Mouse (Mus musculus) bone marrow macrophage, adult 2 months (primary cell): ENCODE measurements around the gene Hexim1. TPM values are rescaled to one million over a fixed set of nuclear protein-coding genes. Genes with fewer than 3 reads are reported as not detected.

ENCODE experiments used
- H3K27ac ChIP-seq: 2 replicates; pipeline ENCODE4 v1.5.1; 2012; ENCODE audit warnings: low read depth, low read length; ENCODE audit not compliant: insufficient read depth
- H3K4me1 ChIP-seq: 2 replicates; pipeline ENCODE4 v1.6.1; 2012; ENCODE audit warnings: low read length; ENCODE audit not compliant: control insufficient read depth, insufficient read depth
- H3K4me3 ChIP-seq: 2 replicates; pipeline ENCODE4 v1.5.1; 2012; ENCODE audit warnings: mild to moderate bottlenecking, low read length, moderate library complexity; ENCODE audit not compliant: insufficient read depth
- CTCF ChIP-seq: IDR thresholded peaks from 2 replicates; pipeline ENCODE4 v1.5.1; 2012; ENCODE audit warnings: low read depth, mild to moderate bottlenecking, low read length, moderate library complexity
- POLR2A ChIP-seq: IDR thresholded peaks from 2 replicates; pipeline ENCODE4 v1.6.1; 2012; ENCODE audit warnings: mild to moderate bottlenecking, low read depth, low read length, borderline replicate concordance
- polyA plus RNA-seq: library from polyadenylated mRNA; stranded (reverse); fragments of >200 nt; gene quantifications from 2 replicates; pipeline ENCODE4 v1.2.4, GENCODE M21; 2012; ENCODE audit not compliant: missing spikeins, insufficient read depth, insufficient read length

Gene Hexim1
- polyA plus RNA-seq, 1 experiment = 43.7 TPM

DNA sequence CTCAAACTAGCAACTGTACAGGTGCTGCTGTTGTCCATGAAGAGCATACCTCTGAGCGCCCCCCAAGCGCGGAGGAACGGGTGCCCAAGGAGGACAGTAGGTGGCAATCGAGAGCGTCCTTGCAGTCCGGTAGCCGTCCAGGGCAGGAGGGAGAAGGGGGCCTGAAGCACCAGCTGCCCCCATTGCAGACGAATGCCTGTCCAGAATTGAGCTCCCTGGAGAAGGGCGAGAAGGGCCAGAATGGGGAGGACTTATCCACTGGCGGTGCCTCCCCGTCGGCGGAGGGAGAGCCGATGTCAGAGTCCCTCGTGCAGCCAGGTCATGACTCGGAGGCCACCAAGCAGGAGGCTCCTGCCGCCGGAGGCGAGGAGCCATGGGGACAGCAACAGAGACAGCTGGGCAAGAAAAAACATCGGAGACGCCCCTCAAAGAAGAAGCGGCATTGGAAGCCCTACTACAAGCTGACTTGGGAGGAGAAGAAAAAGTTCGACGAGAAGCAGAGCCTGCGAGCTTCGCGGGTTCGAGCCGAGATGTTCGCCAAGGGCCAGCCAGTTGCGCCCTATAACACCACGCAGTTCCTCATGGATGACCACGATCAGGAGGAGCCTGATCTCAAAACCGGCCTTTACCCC lies 1.0 kb downstream of the Hexim1 start:
- Histone ChIP-seq H3K4me3 (peak overlapping the region; percentile 68), H3K27ac (peak overlapping the region; percentile 60), H3K4me1 (peaks cover 11% of the 10 kb centered on the region)
- TF ChIP-seq POLR2A (no peak), CTCF (peak; percentile 43)

GRCm38 (mm10) chr11:103117591-103118009 lies 1.6 kb downstream of the Hexim1 start:
- peaks cover 11% of the 10 kb centered on the region for H3K4me1 ChIP-seq
- peak overlapping the region; percentile 68 for H3K4me3 ChIP-seq
- TF ChIP-seq CTCF (no peak), POLR2A (no peak)
- peak overlapping the region; percentile 60 for H3K27ac ChIP-seq

GRCm38 (mm10) chr11:103118866-103119265 lies 2.8 kb downstream of the Hexim1 start:
- Histone ChIP-seq H3K4me1 (peaks cover 9% of the 10 kb centered on the region), H3K4me3 (no peak overlapping the region), H3K27ac (no peak overlapping the region)
- TF ChIP-seq POLR2A = no peak
- no peak for TF ChIP-seq CTCF

GRCm38 (mm10) chr11:103119609-103120008 lies 3.6 kb downstream of the Hexim1 start:
- TF ChIP-seq POLR2A (no peak), CTCF (no peak)
- peaks cover 3% of the 10 kb centered on the region for H3K4me1 ChIP-seq
- no peak overlapping the region for H3K4me3 ChIP-seq
- H3K27ac ChIP-seq = no peak overlapping the region

- Histone ChIP-seq H3K27ac (no peak overlapping the region), H3K4me3 (no peak overlapping the region), H3K4me1 (peaks cover 3% of the 10 kb centered on the region; the same call in 1 of the 2 replicates)
- no peak for TF ChIP-seq POLR2A
- TF ChIP-seq CTCF = no peak
These were observed 4.3 kb downstream of the Hexim1 start for GRCm38 (mm10) chr11:103120315-103120714.

GRCm38 (mm10) chr11:103131701-103132575 lies 15.9 kb downstream of the Hexim1 start, which contains the start of gene Hexim2:
TSS of gene Hexim2 (plus strand) at chr11:103132429.
- Histone ChIP-seq H3K4me1 (peaks cover 32% of the 10 kb centered on the region), H3K27ac (peak within 1 kb of the TSS; percentile 92), H3K4me3 (peak within 1 kb of the TSS; percentile 93)
- TF ChIP-seq POLR2A (peak; percentile 45; the same call in 1 of the 2 replicates), CTCF (no peak)

GRCm38 (mm10) chr11:103132576-103133455 lies 16.8 kb downstream of the Hexim1 start:
- Histone ChIP-seq H3K27ac (peak overlapping the region; percentile 92), H3K4me3 (peak overlapping the region; percentile 93), H3K4me1 (peaks cover 32% of the 10 kb centered on the region)
- TF ChIP-seq POLR2A (no peak), CTCF (no peak)

GRCm38 (mm10) chr11:103133456-103134185 lies 17.6 kb downstream of the Hexim1 start:
- peak overlapping the region; percentile 20 for H3K27ac ChIP-seq
- H3K4me3 ChIP-seq = peak overlapping the region; percentile 38
- H3K4me1 ChIP-seq = peaks cover 32% of the 10 kb centered on the region
- TF ChIP-seq POLR2A (no peak), CTCF (no peak)

GRCm38 (mm10) chr11:103134221-103134620 lies 18.2 kb downstream of the Hexim1 start:
- H3K27ac ChIP-seq = no peak overlapping the region
- H3K4me3 ChIP-seq = no peak overlapping the region
- H3K4me1 ChIP-seq = peaks cover 32% of the 10 kb centered on the region
- TF ChIP-seq CTCF (no peak), POLR2A (no peak)
